10 mouse cellular contexts compared by ENCODE assay signal in genomic region chr7:111297174-111297902, GRCm38 (mm10).
DNase-seq lines count a peak whose midpoint lies in the region; ATAC-seq lines count a peak whose summit lies in the region.
"Had no signal": no experiment of that assay in that cellular context is flagged by ENCODE, and none has a peak within 500 bp of the region (broad histone marks: within the 10 kb centered on the region; RNA-seq: fewer than 3 reads in every experiment).

No protein-coding gene starts in this region.

- H3K4me3 ChIP-seq in midbrain, embryonic 10.5 days: no peak overlapping the region
- H3K4me3 ChIP-seq in midbrain, embryonic 16.5 days (ENCODE audit: low read depth, low read length): no peak overlapping the region
- H3K4me3 ChIP-seq in neural tube, embryonic 14.5 days (ENCODE audit: low read depth, low read length): no peak overlapping the region
- H3K4me3 ChIP-seq in liver, embryonic 11.5 days (ENCODE audit: low read depth, low read length): no peak overlapping the region
- H3K4me3 ChIP-seq: hindbrain, embryonic 15.5 days; limb, embryonic 15.5 days had no signal

- H3K4me1 ChIP-seq in midbrain, embryonic 10.5 days: peaks cover 22% of the 10 kb centered on the region
- peaks cover 17% of the 10 kb centered on the region; the same call in 1 of the 2 replicates for H3K4me1 ChIP-seq in midbrain, embryonic 16.5 days (ENCODE audit: control insufficient read depth, insufficient read depth, low read length)
- H3K4me1 ChIP-seq in neural tube, embryonic 14.5 days (ENCODE audit: control insufficient read depth, insufficient read depth, low read length): peaks cover 7% of the 10 kb centered on the region; the same call in 1 of the 2 replicates
- no peaks in the 10 kb centered on the region for H3K4me1 ChIP-seq in liver, embryonic 11.5 days (replicated peaks; ENCODE audit: control insufficient read depth, insufficient read depth, low read length)
- H3K4me1 ChIP-seq: limb, embryonic 15.5 days had no signal

- 79% methylated on average over 9 of the region's 9 CpGs for WGBS in midbrain, embryonic 10.5 days
- WGBS in midbrain, embryonic 16.5 days: 50% methylated on average over 9 of the region's 9 CpGs
- WGBS in neural tube, embryonic 14.5 days: 49% methylated on average over 9 of the region's 9 CpGs
- WGBS in liver, embryonic 11.5 days: 81% methylated on average over 9 of the region's 9 CpGs

- H3K27ac ChIP-seq in midbrain, embryonic 10.5 days (replicated peaks): peak overlapping the region; percentile 42; the same call in 1 of the 2 replicates
- H3K27ac ChIP-seq in midbrain, embryonic 16.5 days (ENCODE audit: low read length): no peak overlapping the region
- no peak overlapping the region for H3K27ac ChIP-seq in neural tube, embryonic 14.5 days (ENCODE audit: low read depth, low read length)
- no peak overlapping the region for H3K27ac ChIP-seq in liver, embryonic 11.5 days (ENCODE audit: low read depth, low read length)
- H3K27ac ChIP-seq: hindbrain, embryonic 15.5 days; limb, embryonic 15.5 days had no signal

- no peak overlapping the region for H3K9ac ChIP-seq in midbrain, embryonic 16.5 days (ENCODE audit: low read depth, low read length)
- no peak overlapping the region for H3K9ac ChIP-seq in neural tube, embryonic 14.5 days (replicated peaks; ENCODE audit: low read depth, low read length)
- no peak overlapping the region for H3K9ac ChIP-seq in liver, embryonic 11.5 days (ENCODE audit: low read depth, low read length)
- H3K9ac ChIP-seq: hindbrain, embryonic 15.5 days; limb, embryonic 15.5 days had no signal

- H3K36me3 ChIP-seq in midbrain, embryonic 10.5 days: no peaks in the 10 kb centered on the region
- no peaks in the 10 kb centered on the region for H3K36me3 ChIP-seq in midbrain, embryonic 16.5 days (ENCODE audit: control insufficient read depth, insufficient read depth, low read length)
- no peaks in the 10 kb centered on the region for H3K36me3 ChIP-seq in neural tube, embryonic 14.5 days (ENCODE audit: control insufficient read depth, insufficient read depth, low read length)
- H3K36me3 ChIP-seq in liver, embryonic 11.5 days (ENCODE audit: control insufficient read depth, insufficient read depth, low read length): no peaks in the 10 kb centered on the region
- H3K36me3 ChIP-seq: hindbrain, embryonic 15.5 days; limb, embryonic 15.5 days had no signal

- peaks cover 7% of the 10 kb centered on the region; the same call in 1 of the 2 replicates for H3K27me3 ChIP-seq in midbrain, embryonic 10.5 days (ENCODE audit: low read depth, poor library complexity, severe bottlenecking)
- H3K27me3 ChIP-seq in midbrain, embryonic 16.5 days (ENCODE audit: control insufficient read depth, insufficient read depth, low read depth, low read length): no peaks in the 10 kb centered on the region
- H3K27me3 ChIP-seq in neural tube, embryonic 14.5 days (ENCODE audit: control insufficient read depth, insufficient read depth, low read length): no peaks in the 10 kb centered on the region
- no peaks in the 10 kb centered on the region for H3K27me3 ChIP-seq in liver, embryonic 11.5 days (replicated peaks; ENCODE audit: control insufficient read depth, insufficient read depth, low read length)
- H3K27me3 ChIP-seq: hindbrain, embryonic 15.5 days; limb, embryonic 15.5 days had no signal

- no peak overlapping the region for H3K4me2 ChIP-seq in midbrain, embryonic 16.5 days (ENCODE audit: low read length)
- no peak overlapping the region for H3K4me2 ChIP-seq in neural tube, embryonic 14.5 days (ENCODE audit: low read depth, low read length)
- no peak overlapping the region for H3K4me2 ChIP-seq in liver, embryonic 11.5 days
- H3K4me2 ChIP-seq: hindbrain, embryonic 15.5 days; limb, embryonic 15.5 days had no signal

- DNase-seq in midbrain, embryonic 10.5 days (ENCODE audit: low spot score): no peak
- peak; percentile 27 to 39 for DNase-seq in cerebellum, postnatal 10 days
- peak; percentile 21 for DNase-seq in layer of hippocampus, adult 11-12 months (ENCODE audit: low spot score)
- DNase-seq in gastrocnemius, postnatal 10 days: no peak
- DNase-seq in liver, embryonic 11.5 days (ENCODE audit: low spot score): no peak
- DNase-seq in spleen, postnatal 4 days (ENCODE audit: low spot score in 2 of 2): no peak

- ATAC-seq in midbrain, embryonic 16.5 days: no peak; the same call in 1 of the 2 replicates
- ATAC-seq in neural tube, embryonic 14.5 days (ENCODE audit: low read depth): peak; percentile 46; the same call in 1 of the 2 replicates
- ATAC-seq in liver, embryonic 11.5 days (replicated peaks; ENCODE audit: low FRiP score): no peak

- no peaks in the 10 kb centered on the region for H3K9me3 ChIP-seq in midbrain, embryonic 10.5 days (replicated peaks)
- H3K9me3 ChIP-seq in midbrain, embryonic 16.5 days (replicated peaks; ENCODE audit: control insufficient read depth, low read length, poor library complexity, severe bottlenecking): no peaks in the 10 kb centered on the region
- no peaks in the 10 kb centered on the region for H3K9me3 ChIP-seq in neural tube, embryonic 14.5 days (ENCODE audit: control insufficient read depth, low read length)
- no peaks in the 10 kb centered on the region for H3K9me3 ChIP-seq in liver, embryonic 11.5 days (ENCODE audit: control insufficient read depth, low read length)
- H3K9me3 ChIP-seq: hindbrain, embryonic 15.5 days; limb, embryonic 15.5 days had no signal

Comparison
In these comparisons a context has a peak if more than half of its experiments do, and no peak if none do; other contexts are left out.
1. DNase-seq: peak in cerebellum, postnatal 10 days (2 of 2) and layer of hippocampus, adult 11-12 months (single experiment); none in midbrain, embryonic 10.5 days (single experiment), gastrocnemius, postnatal 10 days (single experiment), liver, embryonic 11.5 days (single experiment) and spleen, postnatal 4 days (0 of 2).